Mouse (Mus musculus) kidney, adult 10 weeks (tissue): ENCODE results near the gene Tsen15. TPM values are rescaled to one million over a fixed set of nuclear protein-coding genes. Genes with fewer than 3 reads are reported as not detected.

ENCODE experiments used
- polyA plus RNA-seq: library from polyadenylated mRNA; stranded (reverse); fragments of 350-450 nt; fragmentation: Illumina TruSeq; extraction: RNeasy Lipid Tissue Mini Kit (QIAGEN cat#74804); gene quantifications from one replicate; pipeline ENCODE4 v1.2.3, GENCODE M21; 2014; ENCODE audit warnings: low read depth, low replicate concordance

Tsen15 gene
- 29.2 TPM for polyA plus RNA-seq

DNA sequence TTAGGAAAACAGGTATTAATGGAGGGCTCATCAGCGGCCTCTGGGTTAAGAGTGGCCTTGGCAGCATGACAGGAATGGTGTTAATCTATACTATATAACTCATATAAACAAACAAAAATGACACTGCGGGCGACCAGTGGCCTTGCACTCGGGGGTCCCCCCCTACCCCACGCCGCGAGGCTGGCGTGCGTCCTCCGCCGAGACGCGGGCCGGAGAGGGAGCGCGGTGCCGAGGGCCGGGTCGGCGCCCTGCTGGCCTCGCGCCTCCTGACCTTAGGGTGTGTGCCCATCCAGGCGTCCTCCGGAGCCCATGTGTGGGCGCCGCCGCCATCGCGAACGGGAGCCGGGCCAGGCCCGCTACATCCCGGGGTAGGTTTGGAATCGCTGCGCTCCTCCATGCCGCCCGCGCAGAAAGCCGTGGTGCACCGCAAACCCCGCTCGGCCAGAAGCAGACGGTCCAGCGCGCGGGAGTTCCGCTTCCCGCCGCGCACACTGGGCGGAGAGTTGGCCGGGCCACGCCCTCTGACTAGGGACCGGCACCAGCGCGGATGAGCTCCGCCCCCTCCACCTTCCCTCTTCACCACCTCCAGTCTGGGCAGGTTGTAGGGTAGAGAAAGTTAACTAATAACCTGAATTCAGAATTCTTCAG, at the start of gene Tsen15:
Tsen15 (minus strand) TSS at position 501 of the 648 bp plus-strand sequence.

DNA sequence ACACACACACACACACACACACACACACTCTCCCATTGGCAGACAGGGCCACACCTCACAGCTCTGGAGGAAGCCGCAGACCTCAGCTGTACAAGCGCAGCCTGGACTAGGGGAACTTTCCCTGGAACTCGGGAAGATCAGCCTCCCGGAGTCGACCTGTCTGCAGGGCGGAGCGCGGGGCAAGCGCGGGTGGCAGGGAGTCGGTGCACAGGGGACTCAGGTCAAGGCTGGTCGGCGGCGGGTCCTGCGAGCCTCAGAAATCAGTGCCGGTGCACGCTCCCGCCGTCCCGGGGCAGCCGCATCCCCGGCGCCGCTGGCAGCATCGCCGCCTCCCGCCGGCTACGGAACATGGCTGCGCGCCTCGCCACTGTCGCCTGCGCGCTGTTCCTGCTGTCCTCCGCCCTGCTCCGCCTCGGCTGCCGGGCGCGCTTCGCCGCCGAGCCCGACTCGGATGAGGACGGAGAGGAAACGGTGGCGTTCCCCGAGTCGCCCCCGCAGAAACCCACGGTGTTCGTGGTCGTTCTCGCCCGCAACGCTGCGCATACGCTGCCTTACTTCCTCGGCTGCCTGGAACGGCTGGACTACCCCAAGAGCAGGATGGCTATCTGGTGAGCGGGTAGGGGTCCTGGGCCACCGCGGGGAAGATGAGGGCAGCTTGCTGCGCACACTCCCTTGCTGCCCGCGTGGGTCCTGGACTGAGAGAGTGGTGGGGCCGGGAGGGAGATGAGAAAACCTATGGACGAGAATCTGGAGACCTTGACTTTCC, 13.5 kb upstream of the Tsen15 start, which contains the start of gene Colgalt2:
Colgalt2 (plus strand) TSS at position 41 of the 766 bp plus-strand sequence.

Other genes starting within 250 kb of the Tsen15 start
- gene Colgalt2, start 13.1 kb upstream of the Tsen15 start, polyA plus RNA-seq = 8.5 TPM